Mouse (Mus musculus) hindbrain, embryonic 16.5 days (tissue): Measurements from ENCODE around the gene Efhc1. TPM values are rescaled to one million over a fixed set of nuclear protein-coding genes. Genes with fewer than 3 reads are reported as not detected.

Experiments
- ATAC-seq: fragments of 200-750 bp; cut with Nextera tagmentation; 2 replicates; pipeline ENCODE4 v1.8.0; 2017; ENCODE audit warnings: moderate TSS enrichment, moderate library complexity
- H3K27ac ChIP-seq: fragments of 300-500 bp; sonication (generic); 2 replicates; pipeline ENCODE4 v1.5.1; 2014; ENCODE audit warnings: low read depth, mild to moderate bottlenecking, control low read depth, low read length, moderate library complexity
- H3K27me3 ChIP-seq: fragments of 300-500 bp; sonication (generic); replicated peaks from 2 replicates; pipeline ENCODE4 v1.6.1; 2014; ENCODE audit warnings: low read length; ENCODE audit not compliant: control insufficient read depth, insufficient read depth
- H3K36me3 ChIP-seq: fragments of 300-500 bp; sonication (generic); 2 replicates; pipeline ENCODE4 v1.6.1; 2014; ENCODE audit warnings: mild to moderate bottlenecking, low read length, moderate library complexity, mixed read lengths; ENCODE audit not compliant: control insufficient read depth, insufficient read depth
- H3K4me1 ChIP-seq: fragments of 300-500 bp; sonication (generic); 2 replicates; pipeline ENCODE4 v1.6.1; 2014; ENCODE audit warnings: low read depth, low read length; ENCODE audit not compliant: control insufficient read depth, insufficient read depth
- H3K4me2 ChIP-seq: fragments of 300-500 bp; sonication (generic); 2 replicates; pipeline ENCODE4 v1.6.1; 2014; ENCODE audit warnings: mild to moderate bottlenecking, low read length, control low read depth, moderate library complexity
- H3K4me3 ChIP-seq: fragments of 300-500 bp; sonication (generic); 2 replicates; pipeline ENCODE4 v1.5.1; 2014; ENCODE audit warnings: mild to moderate bottlenecking, low read length, control low read depth, moderate library complexity
- H3K9ac ChIP-seq: fragments of 300-500 bp; sonication (generic); 2 replicates; pipeline ENCODE4 v1.6.1; 2014; ENCODE audit warnings: low read depth, mild to moderate bottlenecking, control low read depth, low read length, moderate library complexity
- H3K9me3 ChIP-seq: fragments of 300-500 bp; sonication (generic); 2 replicates; pipeline ENCODE4 v1.6.1; 2014; ENCODE audit warnings: mild to moderate bottlenecking, low read length, moderate library complexity; ENCODE audit not compliant: control insufficient read depth
- WGBS: fragments of 180-500 bp; shearing (Covaris S2); extraction: QIAGEN DNeasy Blood & Tissue Kit; methylation state at CpG from one replicate; pipeline ENCODE4 v1.1.7; 2014; 5-methylcytosine and 5-hydroxymethylcytosine counted together
- polyA plus RNA-seq: library from polyadenylated mRNA; unstranded; fragments of >200 nt; fragmentation: Nextera tagmentation; extraction: Ambion mirVana; gene quantifications from 2 replicates; pipeline ENCODE4 v1.2.1, GENCODE M21; 2015

Efhc1 gene
- polyA plus RNA-seq, 1 experiment from 2014 or later, result 3.8 TPM

DNA sequence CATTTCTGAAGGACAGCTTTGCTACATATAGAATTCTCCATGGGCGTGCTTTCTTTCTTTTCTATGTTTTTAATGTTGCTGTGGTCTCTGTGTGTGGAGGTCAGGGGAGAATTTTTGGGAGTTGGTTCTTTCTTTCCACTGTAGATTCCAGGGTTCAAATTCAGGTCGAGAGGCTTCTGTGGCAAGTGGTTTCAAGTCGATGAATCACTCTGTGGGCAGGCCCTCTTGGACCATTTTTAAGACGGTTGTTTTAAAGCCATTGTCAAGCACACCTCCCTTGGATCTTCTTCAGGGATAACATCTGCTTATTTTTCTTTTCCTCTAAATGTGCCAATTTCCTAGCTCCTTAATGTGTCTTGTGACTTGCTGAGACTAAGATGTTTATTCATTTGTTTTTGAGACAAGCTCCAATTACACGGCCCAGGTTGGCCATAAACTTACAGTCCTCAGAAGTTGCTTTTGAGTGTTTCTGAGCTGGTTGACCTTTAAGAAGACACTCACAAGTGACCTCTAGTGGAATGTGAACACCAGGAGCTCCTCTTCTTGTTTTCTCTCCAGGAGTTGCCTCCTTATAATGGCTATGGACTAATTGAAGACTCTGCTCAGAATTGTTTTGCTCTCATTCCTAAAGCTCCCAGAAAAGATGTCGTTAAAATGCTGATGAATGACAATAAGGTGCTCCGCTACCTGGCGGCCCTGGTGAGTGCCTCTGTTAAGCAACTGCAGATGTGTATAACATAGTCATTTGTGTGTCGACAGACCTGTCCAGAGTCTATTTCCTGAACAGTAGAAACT is 23.1 kb downstream of the Efhc1 start:
- Histone ChIP-seq H3K4me3 (no peak overlapping the region), H3K36me3 (no peaks in the 10 kb centered on the region), H3K27me3 (no peaks in the 10 kb centered on the region), H3K9ac (no peak overlapping the region), H3K9me3 (no peaks in the 10 kb centered on the region), H3K27ac (no peak overlapping the region), H3K4me1 (no peaks in the 10 kb centered on the region), H3K4me2 (no peak overlapping the region)
- no peak for ATAC-seq
- 76% methylated on average over 9 of the region's 9 CpGs for WGBS

GRCm38 (mm10) chr1:20980553-20980952 is 29.1 kb downstream of the Efhc1 start:
- H3K27me3 ChIP-seq, result no peaks in the 10 kb centered on the region
- H3K36me3 ChIP-seq, result no peaks in the 10 kb centered on the region
- H3K9me3 ChIP-seq, result no peaks in the 10 kb centered on the region
- H3K4me1 ChIP-seq, result no peaks in the 10 kb centered on the region
- H3K4me3 ChIP-seq, result no peak overlapping the region
- WGBS, result 50% methylated on average over 1 of the region's 1 CpGs
- no peak overlapping the region for H3K4me2 ChIP-seq
- H3K27ac ChIP-seq, result no peak overlapping the region
- no peak for ATAC-seq
- no peak overlapping the region for H3K9ac ChIP-seq

- H3K4me1 ChIP-seq, result no peaks in the 10 kb centered on the region
- WGBS, result 83% methylated on average over 6 of the region's 6 CpGs
Measured at GRCm38 (mm10) chr1:20981764-20982163, 30.3 kb downstream of the Efhc1 start.

GRCm38 (mm10) chr1:20984103-20984502 is 32.7 kb downstream of the Efhc1 start:
- Histone ChIP-seq H3K4me3 (no peak overlapping the region), H3K4me2 (no peak overlapping the region), H3K27ac (no peak overlapping the region), H3K27me3 (no peaks in the 10 kb centered on the region), H3K9me3 (no peaks in the 10 kb centered on the region), H3K9ac (no peak overlapping the region), H3K4me1 (no peaks in the 10 kb centered on the region), H3K36me3 (no peaks in the 10 kb centered on the region)
- WGBS, result 77% methylated on average over 2 of the region's 2 CpGs
- ATAC-seq, result no peak

More at GRCm38 (mm10) chr1:20981764-20982163, 30.3 kb downstream of the Efhc1 start:
- no peak for ATAC-seq
- Histone ChIP-seq H3K4me2 (no peak overlapping the region), H3K27me3 (no peaks in the 10 kb centered on the region), H3K27ac (no peak overlapping the region), H3K4me3 (no peak overlapping the region), H3K9me3 (no peaks in the 10 kb centered on the region), H3K9ac (no peak overlapping the region), H3K36me3 (no peaks in the 10 kb centered on the region)

- H3K9ac ChIP-seq, result no peak overlapping the region
- 41% methylated on average over 4 of the region's 4 CpGs for WGBS
- H3K36me3 ChIP-seq, result no peaks in the 10 kb centered on the region
- H3K4me1 ChIP-seq, result no peaks in the 10 kb centered on the region
- no peaks in the 10 kb centered on the region for H3K9me3 ChIP-seq
- no peak overlapping the region for H3K4me3 ChIP-seq
- H3K27me3 ChIP-seq, result no peaks in the 10 kb centered on the region
- ATAC-seq, result peak; percentile 72
- no peak overlapping the region for H3K27ac ChIP-seq
- H3K4me2 ChIP-seq, result no peak overlapping the region
Measured at GRCm38 (mm10) chr1:20984582-20984981, 33.2 kb downstream of the Efhc1 start.

DNA sequence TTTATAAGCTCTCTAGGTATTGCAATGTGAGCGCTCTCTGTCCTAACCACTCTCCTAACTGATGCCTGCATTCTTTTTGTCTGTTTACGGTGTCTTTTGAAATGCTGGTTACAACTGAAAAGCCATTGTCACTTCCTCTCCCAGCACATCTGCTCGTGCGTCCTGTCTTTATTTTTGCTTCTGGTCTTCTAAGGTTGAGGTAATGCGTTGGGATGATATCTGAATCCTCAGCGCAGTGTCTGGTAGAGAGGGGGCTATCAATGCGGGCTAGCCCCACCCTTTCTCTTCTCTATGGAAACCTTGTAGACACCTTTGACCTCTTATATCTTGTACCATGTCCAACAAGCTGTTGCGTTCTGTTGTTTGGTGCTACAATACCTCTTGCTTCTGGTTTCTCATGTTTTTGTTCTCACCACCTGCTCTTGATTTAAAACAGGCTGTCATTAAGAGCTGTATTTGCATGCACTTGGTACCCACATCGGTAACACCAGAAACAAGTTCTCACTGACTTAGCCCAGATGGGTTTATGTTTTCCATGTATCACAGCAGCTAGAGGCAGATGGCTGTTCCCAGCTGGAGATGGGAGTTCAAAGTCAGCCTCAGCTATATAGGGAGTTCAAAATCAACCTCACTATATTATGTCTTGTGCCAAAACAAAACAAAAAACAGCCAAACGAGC is 35.1 kb downstream of the Efhc1 start:
- no peak overlapping the region for H3K4me3 ChIP-seq
- no peak overlapping the region for H3K4me2 ChIP-seq
- no peaks in the 10 kb centered on the region for H3K4me1 ChIP-seq
- no peaks in the 10 kb centered on the region for H3K36me3 ChIP-seq
- no peak for ATAC-seq
- WGBS, result 59% methylated on average over 10 of the region's 10 CpGs
- no peaks in the 10 kb centered on the region for H3K27me3 ChIP-seq
- H3K27ac ChIP-seq, result no peak overlapping the region
- H3K9me3 ChIP-seq, result no peaks in the 10 kb centered on the region
- H3K9ac ChIP-seq, result no peak overlapping the region

GRCm38 (mm10) chr1:20989461-20990083 is 38.1 kb downstream of the Efhc1 start:
- Histone ChIP-seq H3K4me3 (no peak overlapping the region), H3K4me2 (no peak overlapping the region), H3K9ac (no peak overlapping the region), H3K4me1 (no peaks in the 10 kb centered on the region), H3K27ac (no peak overlapping the region), H3K27me3 (no peaks in the 10 kb centered on the region), H3K9me3 (no peaks in the 10 kb centered on the region), H3K36me3 (no peaks in the 10 kb centered on the region)
- no peak for ATAC-seq
- WGBS, result 89% methylated on average over 11 of the region's 11 CpGs

DNA sequence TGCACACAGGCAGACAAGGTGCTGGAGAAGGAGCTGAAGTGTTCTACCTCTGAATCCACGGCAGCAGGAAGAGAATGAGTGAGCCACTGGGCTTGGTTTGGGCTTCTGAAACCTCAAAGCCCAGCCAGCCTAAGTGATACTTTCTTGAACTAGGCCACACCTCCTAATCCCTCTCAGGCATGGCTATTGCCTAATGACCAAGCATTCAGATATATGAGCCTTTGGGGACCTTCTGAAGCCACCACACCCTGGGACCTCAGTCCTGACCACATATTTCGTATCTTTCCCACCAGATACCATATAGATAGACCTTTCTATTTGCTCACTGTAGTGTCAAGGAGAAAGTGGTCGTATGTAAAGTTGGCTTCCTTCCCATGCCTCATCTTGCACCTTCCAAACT is 42.3 kb downstream of the Efhc1 start:
- H3K27ac ChIP-seq, result no peak overlapping the region
- no peaks in the 10 kb centered on the region for H3K36me3 ChIP-seq
- ATAC-seq, result no peak
- WGBS, result 87% methylated on average over 3 of the region's 3 CpGs
- H3K9ac ChIP-seq, result no peak overlapping the region
- no peak overlapping the region for H3K4me3 ChIP-seq
- H3K9me3 ChIP-seq, result no peaks in the 10 kb centered on the region
- no peak overlapping the region for H3K4me2 ChIP-seq
- peaks cover 2% of the 10 kb centered on the region; the same call in 1 of the 2 replicates for H3K4me1 ChIP-seq
- H3K27me3 ChIP-seq, result no peaks in the 10 kb centered on the region

DNA sequence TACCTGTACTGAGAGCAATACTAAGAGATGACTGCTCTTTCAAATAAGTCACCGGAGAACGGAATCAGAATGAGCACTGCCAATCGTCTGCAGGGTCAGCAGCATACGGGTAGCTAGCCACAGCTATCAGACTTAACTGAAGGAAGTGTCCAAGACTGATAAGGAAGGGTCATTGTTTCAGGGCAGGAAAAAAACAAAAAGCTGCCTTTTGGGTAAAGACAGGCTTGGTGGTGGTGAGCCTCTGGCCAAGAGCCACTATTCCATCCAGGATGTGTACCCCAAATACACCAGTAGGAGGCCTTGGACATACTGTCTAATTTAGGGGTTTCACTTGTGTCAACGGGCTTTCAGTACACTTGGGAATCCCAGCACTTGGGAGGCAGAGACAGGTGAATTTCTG is 42.9 kb downstream of the Efhc1 start:
- no peak for ATAC-seq
- Histone ChIP-seq H3K9me3 (no peaks in the 10 kb centered on the region), H3K4me3 (no peak overlapping the region), H3K36me3 (no peaks in the 10 kb centered on the region), H3K27me3 (no peaks in the 10 kb centered on the region), H3K4me1 (peaks cover 2% of the 10 kb centered on the region; the same call in 1 of the 2 replicates), H3K27ac (no peak overlapping the region), H3K9ac (no peak overlapping the region), H3K4me2 (no peak overlapping the region)
- WGBS, result 89% methylated on average over 5 of the region's 5 CpGs
